Mouse (Mus musculus) MEL (cell line): ENCODE data around the gene Sla2. TPM values are rescaled to one million over a fixed set of nuclear protein-coding genes. Genes with fewer than 3 reads are reported as not detected.

Experiments used
- DNase-seq: peaks from one replicate; pipeline ENCODE4 v3.0.0; 2011; ENCODE audit warnings: low read depth, low spot score
- H3K27ac ChIP-seq: 2 replicates; pipeline ENCODE4 v1.5.1; 2012; ENCODE audit warnings: low read depth, mild to moderate bottlenecking, control low read depth, low read length, moderate library complexity; ENCODE audit not compliant: control insufficient read depth
- H3K27me3 ChIP-seq, 2 experiments: fragments of 150-350 bp in 1 of 2; sonication (generic) in 1 of 2; 2 replicates each; pipeline ENCODE4 v1.6.1; 2012; ENCODE audit warnings: low read length in 2 of 2, mild to moderate bottlenecking in 2 of 2, improper control_type of control experiment in 1 of 2, moderate library complexity in 1 of 2; ENCODE audit not compliant: insufficient read depth in 2 of 2, control insufficient read depth in 1 of 2
- H3K36me3 ChIP-seq, 2 experiments: 2 replicates each; pipeline ENCODE4 v1.6.1; 2012 to 2014; ENCODE audit warnings: low read length in 2 of 2, improper control_type of control experiment in 1 of 2, inconsistent platforms in 1 of 2, mild to moderate bottlenecking in 1 of 2; ENCODE audit not compliant: insufficient read depth in 2 of 2, control insufficient read depth in 1 of 2
- H3K4me1 ChIP-seq, 2 experiments: fragments of 150-350 bp in 1 of 2; sonication (generic) in 1 of 2; 2 replicates each; pipeline ENCODE4 v1.6.1; 2012; ENCODE audit warnings: low read length in 2 of 2, improper control_type of control experiment in 1 of 2, mild to moderate bottlenecking in 1 of 2; ENCODE audit not compliant: insufficient read depth in 2 of 2, control insufficient read depth in 1 of 2
- H3K4me3 ChIP-seq, 2 experiments: fragments of 150-350 bp in 1 of 2; sonication (generic) in 1 of 2; 2 replicates each; pipeline ENCODE4 v1.5.1; 2012; ENCODE audit warnings: low read depth in 2 of 2, low read length in 2 of 2, mild to moderate bottlenecking in 2 of 2, moderate library complexity in 2 of 2, control low read depth in 1 of 2, improper control_type of control experiment in 1 of 2; ENCODE audit not compliant: control insufficient read depth in 1 of 2, insufficient read depth in 1 of 2
- H3K79me2 ChIP-seq: 2 replicates; pipeline ENCODE4 v1.6.1; 2012; ENCODE audit warnings: mild to moderate bottlenecking, low read length, moderate library complexity; ENCODE audit not compliant: control insufficient read depth, poor library complexity, insufficient read depth
- H3K9ac ChIP-seq: 2 replicates; pipeline ENCODE4 v1.6.1; 2012; ENCODE audit warnings: low read depth, mild to moderate bottlenecking, control low read depth, low read length, moderate library complexity; ENCODE audit not compliant: control insufficient read depth, poor library complexity, severe bottlenecking
- H3K9me3 ChIP-seq: fragments of 150-350 bp; sonication (generic); replicated peaks from 2 replicates; pipeline ENCODE4 v1.6.1; 2012; ENCODE audit warnings: mild to moderate bottlenecking, low read length, improper control_type of control experiment, moderate library complexity; ENCODE audit not compliant: insufficient read depth
- CTCF ChIP-seq, 3 experiments: IDR thresholded peaks in 2 of 3; conservative IDR thresholded peaks in 1 of 3; 2 replicates each; pipeline ENCODE4 v1.5.1; 2011 to 2012; ENCODE audit warnings: low read length in 3 of 3, low read depth in 2 of 3, mild to moderate bottlenecking in 2 of 3, improper control_type of control experiment in 1 of 3, inconsistent platforms in 1 of 3, mixed read lengths in 1 of 3, moderate library complexity in 1 of 3; ENCODE audit not compliant: control insufficient read depth in 1 of 3, insufficient read depth in 1 of 3, poor library complexity in 1 of 3, severe bottlenecking in 1 of 3
- E2F4 ChIP-seq: IDR thresholded peaks from 2 replicates; pipeline ENCODE4 v1.6.1; 2011; ENCODE audit warnings: low read depth, low read length, improper control_type of control experiment, borderline replicate concordance
- ELF1 ChIP-seq: IDR thresholded peaks from 2 replicates; pipeline ENCODE4 v1.6.1; 2014; ENCODE audit warnings: low read depth, mild to moderate bottlenecking, inconsistent platforms, low read length, improper control_type of control experiment, moderate library complexity
- EP300 ChIP-seq, 2 experiments: IDR thresholded peaks; 2 replicates each; pipeline ENCODE4 v1.6.1; 2011; ENCODE audit warnings: improper control_type of control experiment in 2 of 2, low read length in 2 of 2, low read depth in 1 of 2, mild to moderate bottlenecking in 1 of 2
- GABPA ChIP-seq: IDR thresholded peaks from 2 replicates; pipeline ENCODE4 v1.6.1; 2012; ENCODE audit warnings: low read depth, mild to moderate bottlenecking, inconsistent platforms, low read length, improper control_type of control experiment, moderate library complexity
- GATA1 ChIP-seq: IDR thresholded peaks from 2 replicates; pipeline ENCODE4 v1.6.1; 2011; ENCODE audit warnings: low read depth, low read length, improper control_type of control experiment
- MAFK ChIP-seq: IDR thresholded peaks from 2 replicates; pipeline ENCODE4 v1.6.1; 2011; ENCODE audit warnings: low read depth, mild to moderate bottlenecking, low read length, improper control_type of control experiment, borderline replicate concordance
- MAX ChIP-seq: IDR thresholded peaks from 2 replicates; pipeline ENCODE4 v1.6.1; 2011; ENCODE audit warnings: low read length, improper control_type of control experiment
- MAZ ChIP-seq: IDR thresholded peaks from 2 replicates; pipeline ENCODE4 v1.6.1; 2012; ENCODE audit warnings: low read depth, mild to moderate bottlenecking, inconsistent platforms, low read length, improper control_type of control experiment
- MEF2A ChIP-seq: IDR thresholded peaks from 2 replicates; pipeline ENCODE4 v1.6.1; 2014; ENCODE audit warnings: low read depth, mild to moderate bottlenecking, inconsistent platforms, low read length, improper control_type of control experiment; ENCODE audit not compliant: poor library complexity, insufficient replicate concordance, severe bottlenecking; ENCODE audit errors: extremely low read depth
- MXI1 ChIP-seq: IDR thresholded peaks from 2 replicates; pipeline ENCODE4 v1.6.1; 2011; ENCODE audit warnings: mild to moderate bottlenecking, low read depth, low read length, improper control_type of control experiment
- MYB ChIP-seq: IDR thresholded peaks from 2 replicates; pipeline ENCODE4 v1.6.1; 2011; ENCODE audit warnings: mild to moderate bottlenecking, low read depth, low read length, improper control_type of control experiment
- MYC ChIP-seq: IDR thresholded peaks from 2 replicates; pipeline ENCODE4 v1.6.1; 2011; ENCODE audit warnings: low read depth, mild to moderate bottlenecking, low read length, improper control_type of control experiment, moderate library complexity
- NRF1 ChIP-seq: IDR thresholded peaks from 2 replicates; pipeline ENCODE4 v1.6.1; 2014; ENCODE audit warnings: low read depth, mild to moderate bottlenecking, inconsistent platforms, low read length, improper control_type of control experiment, moderate library complexity; ENCODE audit not compliant: poor library complexity, insufficient read depth, severe bottlenecking
- POLR2A ChIP-seq, 2 experiments: IDR thresholded peaks; 2 replicates each; pipeline ENCODE4 v1.6.1; 2011 to 2012; ENCODE audit warnings: low read length in 2 of 2, mild to moderate bottlenecking in 2 of 2, control low read depth in 1 of 2, improper control_type of control experiment in 1 of 2, low read depth in 1 of 2, moderate library complexity in 1 of 2; ENCODE audit not compliant: control insufficient read depth in 1 of 2, insufficient read depth in 1 of 2, poor library complexity in 1 of 2
- POLR2AphosphoS2 ChIP-seq: IDR thresholded peaks from 2 replicates; pipeline ENCODE4 v1.6.1; 2011; ENCODE audit warnings: low read length, improper control_type of control experiment
- POLR2AphosphoS5 ChIP-seq: IDR thresholded peaks from 2 replicates; pipeline ENCODE4 v1.6.1; 2012; ENCODE audit warnings: low read depth, borderline replicate concordance, mild to moderate bottlenecking, inconsistent platforms, low read length, moderate library complexity, mixed read lengths
- RAD21 ChIP-seq: IDR thresholded peaks from 2 replicates; pipeline ENCODE4 v1.6.1; 2011; ENCODE audit warnings: mild to moderate bottlenecking, low read depth, low read length, improper control_type of control experiment
- RCOR1 ChIP-seq: IDR thresholded peaks from 2 replicates; pipeline ENCODE4 v1.6.1; 2012; ENCODE audit warnings: low read depth, mild to moderate bottlenecking, inconsistent platforms, low read length, improper control_type of control experiment
- SMC3 ChIP-seq: IDR thresholded peaks from 2 replicates; pipeline ENCODE4 v1.6.1; 2011; ENCODE audit warnings: low read depth, low read length, improper control_type of control experiment
- TBP ChIP-seq: IDR thresholded peaks from 2 replicates; pipeline ENCODE4 v1.8.0; 2011; ENCODE audit warnings: low read depth, low read length, improper control_type of control experiment
- TCF12 ChIP-seq: IDR thresholded peaks from 2 replicates; pipeline ENCODE4 v1.6.1; 2014; ENCODE audit warnings: low read depth, mild to moderate bottlenecking, inconsistent platforms, low read length, improper control_type of control experiment, moderate library complexity
- UBTF ChIP-seq: IDR thresholded peaks from 2 replicates; pipeline ENCODE4 v1.6.1; 2012; ENCODE audit warnings: low read depth, mild to moderate bottlenecking, inconsistent platforms, low read length, improper control_type of control experiment, moderate library complexity, borderline replicate concordance; ENCODE audit not compliant: insufficient read depth
- ZC3H11A ChIP-seq: IDR thresholded peaks from 2 replicates; pipeline ENCODE4 v1.6.1; 2012; ENCODE audit warnings: low read depth, mild to moderate bottlenecking, inconsistent platforms, low read length, improper control_type of control experiment
- ZMIZ1 ChIP-seq: IDR thresholded peaks from 2 replicates; pipeline ENCODE4 v1.6.1; 2012; ENCODE audit warnings: low read depth, mild to moderate bottlenecking, inconsistent platforms, low read length, improper control_type of control experiment, moderate library complexity
- polyA plus RNA-seq, 2 experiments: library from polyadenylated mRNA; stranded (reverse) in 1 of 2; unstranded in 1 of 2; fragments of >175 nt in 1 of 2; fragments of >200 nt in 1 of 2; gene quantifications; 2 replicates each; pipeline versions ENCODE4 v1.2.1 to v1.2.4; 2012; ENCODE audit warnings: low replicate concordance in 2 of 2, low read depth in 1 of 2; ENCODE audit not compliant: insufficient read length in 2 of 2, insufficient read depth in 1 of 2, missing spikeins in 1 of 2
- total RNA-seq: library from RNA; depleted of rRNA; stranded (reverse); fragments of 300-350 nt; gene quantifications from 2 replicates; pipeline ENCODE4 v1.2.3, GENCODE M21; 2012

The Sla2 gene
- total and polyA plus RNA-seq, 3 experiments, result 0.40 to 9.0 TPM; not detected in 1

DNA sequence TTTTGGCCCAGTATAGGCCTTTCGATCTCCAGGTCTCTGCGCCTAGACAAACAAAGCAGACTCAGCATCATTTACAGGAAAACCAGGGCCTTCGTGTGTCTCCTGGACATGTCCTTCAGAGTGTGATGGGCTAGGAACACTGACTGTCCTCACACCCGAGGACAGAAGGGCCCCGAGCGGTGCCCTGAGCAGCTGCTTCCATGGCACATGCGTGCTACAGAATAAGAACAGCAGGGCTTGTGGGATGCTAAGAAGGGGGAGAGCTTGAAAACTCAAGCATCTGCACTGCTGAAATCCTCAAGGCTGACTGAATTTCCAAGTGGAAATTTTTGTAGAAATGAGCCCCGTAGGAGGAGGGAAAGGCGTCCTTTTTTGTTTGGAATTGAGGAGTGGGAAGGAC is 10.0 kb upstream of the Sla2 start:
- peaks cover 0 to 8% of the 10 kb centered on the region in 2 experiments; a peak in 2 of 4 replicates for H3K36me3 ChIP-seq
- TF ChIP-seq MEF2A, result no peak
- no peak for TF ChIP-seq ZMIZ1
- TF ChIP-seq POLR2AphosphoS2, result no peak
- TF ChIP-seq ZC3H11A, result no peak
- no peak for TF ChIP-seq MAZ
- no peak for TF ChIP-seq TCF12
- no peak for TF ChIP-seq POLR2A (IDR thresholded peaks at IDR 0.05; ENCODE audit: control insufficient read depth in 1 of 2, insufficient read depth in 1 of 2, low read depth in 1 of 2, low read length in 2 of 2, poor library complexity in 1 of 2)
- TF ChIP-seq RAD21, result no peak
- no peak for TF ChIP-seq MYC
- no peak for TF ChIP-seq NRF1
- TF ChIP-seq CTCF (IDR thresholded peaks at IDR 0.05 in 2 of 3, conservative IDR thresholded peaks at IDR 0.05 in 1 of 3; ENCODE audit: control insufficient read depth in 1 of 3, insufficient read depth in 1 of 3, low read depth in 2 of 3, low read length in 3 of 3, poor library complexity in 1 of 3, severe bottlenecking in 1 of 3), result no peak
- TF ChIP-seq MYB, result no peak
- TF ChIP-seq EP300 (IDR thresholded peaks at IDR 0.05; ENCODE audit: low read depth in 1 of 2, low read length in 2 of 2), result no peak
- no peak for TF ChIP-seq SMC3
- TF ChIP-seq MXI1, result no peak
- no peak for TF ChIP-seq RCOR1
- TF ChIP-seq POLR2AphosphoS5, result no peak
- DNase-seq, result no peak

DNA sequence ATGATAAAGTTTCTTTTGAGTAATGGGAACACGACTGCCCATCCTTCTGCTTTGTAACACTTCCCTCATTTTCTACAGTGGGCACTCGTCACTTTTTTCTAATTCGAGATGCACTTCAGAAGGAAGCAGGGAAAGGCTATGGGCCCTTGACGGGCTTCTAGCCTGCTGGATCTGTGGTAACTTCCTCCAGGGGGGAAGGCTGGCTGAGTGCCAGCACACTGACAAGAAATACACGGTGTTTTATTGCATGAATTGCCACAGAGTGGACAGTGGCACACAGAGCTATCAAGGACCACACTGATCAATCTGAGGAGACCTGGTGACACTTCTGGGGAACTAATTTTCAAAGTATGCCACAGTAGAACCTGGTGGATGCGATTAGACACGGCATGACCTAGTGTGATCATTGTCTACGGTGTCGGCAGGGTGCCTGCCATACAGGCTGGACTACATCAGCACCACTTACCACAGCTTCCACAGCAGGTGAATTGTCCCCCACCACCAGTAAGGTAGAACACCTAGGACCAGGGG is 9.5 kb upstream of the Sla2 start:
- no peak overlapping the region for H3K4me3 ChIP-seq
- no peak overlapping the region for H3K27ac ChIP-seq
- H3K4me1 ChIP-seq, result peaks cover 0 to 10% of the 10 kb centered on the region in 2 experiments; a peak in 2 of 4 replicates
- no peaks in the 10 kb centered on the region; a peak in 1 of 4 replicates for H3K27me3 ChIP-seq
- H3K79me2 ChIP-seq, result no peaks in the 10 kb centered on the region
- H3K36me3 ChIP-seq, result peaks cover 0 to 8% of the 10 kb centered on the region in 2 experiments; a peak in 2 of 4 replicates
- H3K9ac ChIP-seq, result no peak overlapping the region
- DNase-seq, result peak; percentile 37
- TF ChIP-seq CTCF (IDR thresholded peaks at IDR 0.05 in 2 of 3, conservative IDR thresholded peaks at IDR 0.05 in 1 of 3; ENCODE audit: control insufficient read depth in 1 of 3, insufficient read depth in 1 of 3, low read depth in 2 of 3, low read length in 3 of 3, poor library complexity in 1 of 3, severe bottlenecking in 1 of 3), result no peak
- TF ChIP-seq E2F4, result no peak
- no peak for TF ChIP-seq ZMIZ1
- TF ChIP-seq SMC3, result no peak
- no peak for TF ChIP-seq TBP
- TF ChIP-seq GATA1, result no peak
- TF ChIP-seq POLR2A (IDR thresholded peaks at IDR 0.05; ENCODE audit: control insufficient read depth in 1 of 2, insufficient read depth in 1 of 2, low read depth in 1 of 2, low read length in 2 of 2, poor library complexity in 1 of 2), result no peak
- TF ChIP-seq GABPA, result no peak
- TF ChIP-seq ELF1, result no peak
- TF ChIP-seq MAFK, result no peak
- TF ChIP-seq MAX, result no peak
- no peak for TF ChIP-seq UBTF
- TF ChIP-seq MYC, result no peak
- TF ChIP-seq ZC3H11A, result no peak
- H3K9me3 ChIP-seq, result no peaks in the 10 kb centered on the region

More for the DNA sequence above, 10.0 kb upstream of the Sla2 start:
- H3K9ac ChIP-seq, result no peak overlapping the region
- no peak overlapping the region for H3K4me3 ChIP-seq
- H3K9me3 ChIP-seq, result no peaks in the 10 kb centered on the region
- H3K27ac ChIP-seq, result no peak overlapping the region
- peaks cover 0 to 10% of the 10 kb centered on the region in 2 experiments; a peak in 2 of 4 replicates for H3K4me1 ChIP-seq
- no peaks in the 10 kb centered on the region for H3K79me2 ChIP-seq
- H3K27me3 ChIP-seq, result no peaks in the 10 kb centered on the region; a peak in 1 of 4 replicates
